Mouse (Mus musculus): ENCODE data around the gene Ache. TPM values are rescaled to one million over a fixed set of nuclear protein-coding genes. Genes with fewer than 3 reads are reported as not detected.

Gene Ache
- polyA plus RNA-seq, 1 experiment from 2014 or later, result 9.6 TPM

DNA sequence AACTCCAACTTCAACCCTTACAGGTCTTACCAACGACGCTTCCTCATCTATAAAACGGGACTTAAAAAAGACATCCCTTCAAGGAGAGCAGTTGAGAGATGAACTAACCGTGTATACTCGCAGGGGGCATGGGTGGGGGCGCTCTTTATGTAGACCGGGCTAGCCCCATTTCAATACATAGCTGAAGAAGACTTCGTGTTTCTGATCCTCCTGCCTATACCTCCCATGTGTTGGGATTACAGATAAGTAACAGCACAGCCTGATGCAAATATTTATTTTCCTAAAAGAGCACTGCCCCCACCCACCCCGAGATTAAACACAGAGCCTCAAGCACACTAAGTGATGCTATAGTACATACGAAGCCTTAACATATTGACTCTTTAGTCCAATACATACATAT is 47.0 kb downstream of the Ache start:
- no peak for ATAC-seq
- Histone ChIP-seq H3K4me2 (replicated peaks; ENCODE audit: low read depth) (peak overlapping the region; percentile 95), H3K36me3 (ENCODE audit: control insufficient read depth, insufficient read depth) (no peaks in the 10 kb centered on the region; the same call in 1 of the 2 replicates), H3K4me3 (ENCODE audit: low read depth, low read length) (peak overlapping the region; percentile 77), H3K27me3 (replicated peaks; ENCODE audit: control insufficient read depth, insufficient read depth, low read length) (no peaks in the 10 kb centered on the region), H3K9ac (ENCODE audit: low read depth, low read length) (0 out of 2 replicates have a peak overlapping the region, but pooled peaks have one; percentile 77), H3K4me1 (replicated peaks; ENCODE audit: control insufficient read depth, insufficient read depth, low read length) (peaks cover 3% of the 10 kb centered on the region; the same call in 1 of the 2 replicates), H3K27ac (ENCODE audit: low read depth, low read length) (no peak overlapping the region), H3K9me3 (ENCODE audit: control insufficient read depth) (no peaks in the 10 kb centered on the region)
- WGBS, result 37% methylated on average over 10 of the region's 10 CpGs
- TF ChIP-seq CTCF (IDR thresholded peaks at IDR 0.05; ENCODE audit: low read depth), result no peak

DNA sequence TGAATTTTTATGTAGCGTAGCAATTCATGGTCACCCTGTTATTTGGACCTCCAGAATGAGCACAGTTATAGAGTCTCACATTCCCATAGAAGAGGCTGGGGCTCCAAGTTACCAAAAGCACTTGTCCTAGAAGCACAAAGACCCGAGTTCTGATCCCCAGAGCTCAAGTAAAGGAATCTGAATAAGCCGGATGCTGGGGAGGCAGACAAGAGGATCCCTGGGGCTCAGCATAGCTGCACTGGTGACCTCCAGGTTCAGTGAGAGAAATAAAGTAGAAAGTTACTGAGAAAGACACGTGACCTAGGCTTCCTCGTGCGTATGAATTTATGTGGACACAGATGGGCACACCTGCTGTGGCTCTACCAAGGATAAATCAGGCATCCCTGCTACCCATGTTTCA is 47.7 kb downstream of the Ache start:
- Histone ChIP-seq H3K4me2 (replicated peaks; ENCODE audit: low read depth) (no peak overlapping the region), H3K27ac (ENCODE audit: low read depth, low read length) (no peak overlapping the region), H3K36me3 (ENCODE audit: control insufficient read depth, insufficient read depth) (no peaks in the 10 kb centered on the region), H3K4me1 (replicated peaks; ENCODE audit: control insufficient read depth, insufficient read depth, low read length) (peaks cover 3% of the 10 kb centered on the region; the same call in 1 of the 2 replicates), H3K9ac (ENCODE audit: low read depth, low read length) (no peak overlapping the region), H3K27me3 (replicated peaks; ENCODE audit: control insufficient read depth, insufficient read depth, low read length) (no peaks in the 10 kb centered on the region), H3K4me3 (ENCODE audit: low read depth, low read length) (no peak overlapping the region), H3K9me3 (ENCODE audit: control insufficient read depth) (no peaks in the 10 kb centered on the region)
- no peak for TF ChIP-seq CTCF (IDR thresholded peaks at IDR 0.05; ENCODE audit: low read depth)
- 65% methylated on average over 6 of the region's 6 CpGs for WGBS
- no peak for ATAC-seq

DNA sequence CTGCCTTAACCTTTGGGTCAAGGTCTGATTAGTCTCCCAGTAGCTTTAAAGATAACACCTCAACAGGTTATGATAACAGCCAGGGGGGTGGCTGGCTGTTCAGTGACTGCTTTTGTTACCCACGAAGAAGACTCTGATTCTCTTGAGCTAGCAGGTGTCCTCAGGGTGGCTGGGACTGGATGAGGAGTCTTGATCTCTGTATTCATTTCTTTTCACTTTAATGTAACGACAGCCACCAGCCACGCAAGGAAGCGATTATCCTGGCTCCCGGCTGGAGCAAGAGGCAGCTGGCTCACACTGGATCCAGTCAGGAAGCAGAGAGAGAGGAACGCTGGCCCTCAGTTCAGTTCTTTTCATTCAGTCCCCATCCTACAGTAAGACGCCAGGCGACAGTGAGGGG is 49.9 kb downstream of the Ache start:
- Histone ChIP-seq H3K27ac (ENCODE audit: low read depth, low read length) (peak overlapping the region; percentile 63), H3K27me3 (replicated peaks; ENCODE audit: control insufficient read depth, insufficient read depth, low read length) (no peaks in the 10 kb centered on the region), H3K9ac (ENCODE audit: low read depth, low read length) (no peak overlapping the region), H3K4me2 (replicated peaks; ENCODE audit: low read depth) (peak overlapping the region; percentile 77), H3K9me3 (ENCODE audit: control insufficient read depth) (no peaks in the 10 kb centered on the region), H3K4me3 (ENCODE audit: low read depth, low read length) (no peak overlapping the region), H3K4me1 (replicated peaks; ENCODE audit: control insufficient read depth, insufficient read depth, low read length) (peaks cover 3% of the 10 kb centered on the region; the same call in 1 of the 2 replicates), H3K36me3 (ENCODE audit: control insufficient read depth, insufficient read depth) (no peaks in the 10 kb centered on the region)
- ATAC-seq, result no peak
- no peak for TF ChIP-seq CTCF (IDR thresholded peaks at IDR 0.05; ENCODE audit: low read depth)
- WGBS, result 21% methylated on average over 8 of the region's 8 CpGs

DNA sequence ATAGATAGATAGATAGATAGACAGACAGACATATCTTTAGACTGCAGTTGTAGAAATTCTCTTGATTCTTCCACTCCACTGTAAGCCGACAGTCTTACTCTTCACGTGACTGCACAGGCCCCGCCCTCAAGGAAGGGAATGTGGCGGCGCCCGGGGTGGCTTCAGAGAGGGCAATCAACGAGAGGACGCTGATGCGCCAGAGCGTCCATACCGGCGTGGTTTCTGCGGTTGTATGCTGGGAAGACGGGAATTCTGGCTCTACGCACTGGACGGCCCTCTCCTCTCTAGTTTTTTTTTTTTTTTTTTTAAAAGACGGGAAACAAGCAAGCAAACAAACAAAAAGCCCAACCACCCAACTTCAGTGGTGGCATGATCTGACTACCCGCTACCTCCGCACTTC is 50.9 kb downstream of the Ache start:
- no peaks in the 10 kb centered on the region for H3K36me3 ChIP-seq (ENCODE audit: control insufficient read depth, insufficient read depth)
- no peaks in the 10 kb centered on the region for H3K9me3 ChIP-seq (ENCODE audit: control insufficient read depth)
- H3K4me3 ChIP-seq (ENCODE audit: low read depth, low read length), result peak overlapping the region; percentile 44
- no peaks in the 10 kb centered on the region for H3K27me3 ChIP-seq (replicated peaks; ENCODE audit: control insufficient read depth, insufficient read depth, low read length)
- H3K4me1 ChIP-seq (replicated peaks; ENCODE audit: control insufficient read depth, insufficient read depth, low read length), result peaks cover 3% of the 10 kb centered on the region; the same call in 1 of the 2 replicates
- peak overlapping the region; percentile 77 for H3K4me2 ChIP-seq (replicated peaks; ENCODE audit: low read depth)
- peak; percentile 57 for ATAC-seq
- TF ChIP-seq CTCF (IDR thresholded peaks at IDR 0.05; ENCODE audit: low read depth), result no peak
- H3K27ac ChIP-seq (ENCODE audit: low read depth, low read length), result peak overlapping the region; percentile 88
- 0 out of 2 replicates have a peak overlapping the region, but pooled peaks have one; percentile 31 for H3K9ac ChIP-seq (ENCODE audit: low read depth, low read length)
- WGBS, result under 1% methylated on average over 19 of the region's 19 CpGs

DNA sequence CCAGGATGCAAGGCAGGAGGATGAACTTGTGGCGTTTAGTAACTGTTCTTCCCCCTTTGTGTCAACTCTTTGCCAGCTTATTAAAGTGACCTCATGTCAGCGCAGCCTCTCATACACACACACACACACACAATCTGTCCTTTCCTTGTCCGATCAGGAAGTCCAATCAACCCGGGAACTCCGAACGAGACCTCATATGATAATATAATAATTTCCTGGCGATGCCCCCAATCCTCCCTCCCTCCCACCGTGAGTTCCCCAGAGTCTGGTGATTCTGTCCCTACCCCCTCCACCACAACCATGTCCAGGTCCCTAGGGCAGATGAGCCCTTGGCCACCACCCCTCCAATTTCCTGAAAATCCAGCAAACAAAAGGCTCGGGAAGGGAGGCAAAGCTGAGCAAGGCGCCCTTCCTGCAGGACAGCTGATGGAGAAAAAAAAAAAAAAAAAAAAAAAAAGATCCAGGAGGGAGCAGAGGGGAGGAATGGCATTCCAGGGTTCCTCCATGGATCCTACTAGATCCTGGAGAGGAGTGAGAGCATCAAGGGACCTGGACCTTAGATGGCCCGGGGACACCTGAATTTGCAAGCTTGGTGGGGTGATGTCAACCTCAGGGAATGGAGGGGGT is 51.5 kb downstream of the Ache start:
- 0% methylated on average over 11 of the region's 11 CpGs for WGBS
- no peaks in the 10 kb centered on the region for H3K27me3 ChIP-seq (replicated peaks; ENCODE audit: control insufficient read depth, insufficient read depth, low read length)
- TF ChIP-seq CTCF (IDR thresholded peaks at IDR 0.05; ENCODE audit: low read depth), result no peak
- no peaks in the 10 kb centered on the region for H3K9me3 ChIP-seq (ENCODE audit: control insufficient read depth)
- H3K4me2 ChIP-seq (replicated peaks; ENCODE audit: low read depth), result peak overlapping the region; percentile 77
- H3K9ac ChIP-seq (ENCODE audit: low read depth, low read length), result peak overlapping the region; percentile 31; the same call in 1 of the 2 replicates
- no peaks in the 10 kb centered on the region for H3K36me3 ChIP-seq (ENCODE audit: control insufficient read depth, insufficient read depth)
- peak; percentile 18 for ATAC-seq
- H3K4me1 ChIP-seq (replicated peaks; ENCODE audit: control insufficient read depth, insufficient read depth, low read length), result peaks cover 3% of the 10 kb centered on the region; the same call in 1 of the 2 replicates
- H3K4me3 ChIP-seq (ENCODE audit: low read depth, low read length), result peak overlapping the region; percentile 44
- peak overlapping the region; percentile 88 for H3K27ac ChIP-seq (ENCODE audit: low read depth, low read length)

DNA sequence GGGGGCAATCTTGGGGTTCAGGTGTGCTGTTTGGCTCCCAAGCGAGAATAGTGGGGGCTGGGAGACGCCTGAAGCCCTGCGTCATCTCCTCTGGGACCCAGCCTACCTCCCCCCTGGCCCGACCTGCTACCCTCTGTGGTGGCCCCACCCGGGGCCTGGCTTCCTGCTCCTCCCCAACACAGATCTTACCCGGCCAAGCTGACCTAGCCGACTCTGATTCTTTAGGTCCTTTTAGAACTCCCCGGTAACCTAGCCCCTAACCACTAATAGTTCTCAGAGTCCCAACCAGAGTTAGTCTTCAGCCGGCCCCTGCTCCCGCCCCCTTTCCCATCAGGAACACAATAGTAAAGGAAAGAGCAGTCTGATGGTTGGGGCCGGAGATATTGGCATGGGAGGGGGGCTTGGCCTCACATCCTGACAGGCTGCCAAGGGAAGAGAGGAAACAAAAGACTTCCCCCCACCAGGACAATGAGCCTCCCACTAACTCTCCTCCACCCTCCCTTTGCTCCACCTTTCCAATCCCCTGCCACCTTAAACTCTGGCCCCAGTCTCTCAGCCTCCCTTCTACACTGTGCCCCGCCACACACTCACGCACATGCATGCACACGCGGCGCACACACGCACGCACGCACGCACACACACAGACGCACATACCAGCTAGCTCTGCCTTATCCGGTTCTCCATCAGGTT is 52.1 kb downstream of the Ache start:
- Histone ChIP-seq H3K4me1 (replicated peaks; ENCODE audit: control insufficient read depth, insufficient read depth, low read length) (no peaks in the 10 kb centered on the region), H3K4me3 (ENCODE audit: low read depth, low read length) (peak overlapping the region; percentile 44), H3K9ac (ENCODE audit: low read depth, low read length) (no peak overlapping the region; the same call in 1 of the 2 replicates), H3K27ac (ENCODE audit: low read depth, low read length) (peak overlapping the region; percentile 88), H3K9me3 (ENCODE audit: control insufficient read depth) (no peaks in the 10 kb centered on the region), H3K4me2 (replicated peaks; ENCODE audit: low read depth) (peak overlapping the region; percentile 77), H3K27me3 (replicated peaks; ENCODE audit: control insufficient read depth, insufficient read depth, low read length) (no peaks in the 10 kb centered on the region), H3K36me3 (ENCODE audit: control insufficient read depth, insufficient read depth) (no peaks in the 10 kb centered on the region)
- 24% methylated on average over 22 of the region's 22 CpGs for WGBS
- no peak for TF ChIP-seq CTCF (IDR thresholded peaks at IDR 0.05; ENCODE audit: low read depth)
- no peak for ATAC-seq
